Mouse (Mus musculus) heart, postnatal 10 days (tissue): ENCODE data around the gene B4galnt1. TPM values are rescaled to one million over a fixed set of nuclear protein-coding genes. Genes with fewer than 3 reads are reported as not detected.
"Not testable (repeated sequence)": the region's sequence is repeated elsewhere in the genome, so short reads cannot be mapped to it uniquely, and the experiment has no call there.

ENCODE experiments used
- DNase-seq, 2 experiments: peaks; one replicate each; pipeline ENCODE4 v3.0.0; 2021
- intact Hi-C: fragments of 180-260 bp; cut with DNase I; formaldehyde crosslinking; loops from one replicate; pipeline ENCODE4 v1.15.1; 2025
- total RNA-seq, 2 experiments: library from RNA; stranded (reverse); gene quantifications; 2 replicates each; pipeline ENCODE4 v1.2.3; 2021

Gene B4galnt1
- total RNA-seq = 1 to 10 TPM; 3.6 to 3.8 TPM

DNA sequence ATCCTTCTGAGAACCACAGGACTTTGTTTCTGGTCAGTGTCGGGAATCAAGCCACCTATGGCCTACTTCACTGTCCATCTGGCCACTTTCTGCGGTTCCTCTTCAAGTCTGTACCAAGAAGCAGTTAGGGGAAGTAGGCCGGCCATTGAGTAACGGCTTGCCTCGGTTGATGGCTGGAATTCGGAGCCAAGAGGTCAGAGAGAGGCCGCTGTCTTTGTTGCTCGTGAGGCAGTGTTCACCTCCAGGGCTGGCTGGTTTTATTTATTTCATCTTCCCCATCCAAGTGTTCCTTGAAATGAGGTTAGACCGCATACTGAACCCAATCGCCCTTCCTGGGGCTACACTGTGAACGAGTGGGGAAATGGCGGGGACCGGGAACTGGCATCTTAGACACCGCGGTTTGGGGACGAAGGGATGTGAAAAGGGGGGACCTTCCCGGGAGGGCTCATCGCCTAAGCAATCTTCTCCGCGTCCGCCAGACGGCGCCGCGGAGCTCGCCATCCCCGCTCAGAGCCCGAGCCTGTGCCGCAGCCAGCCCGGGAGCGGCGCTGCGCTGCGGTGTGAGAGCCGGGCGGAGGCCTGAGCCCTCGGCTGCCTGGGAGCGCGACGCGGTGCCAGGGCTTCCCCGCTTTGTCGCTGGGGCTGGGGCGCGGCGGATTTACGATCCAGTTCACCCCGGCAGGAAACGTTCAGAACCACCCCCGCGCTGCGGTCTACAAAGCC, at the start of gene B4galnt1:
Gene B4galnt1, plus strand, starts transcription at position 595 of the 723 bp plus-strand sequence.
- DNase-seq = peak; percentile 76 to 79
- intact Hi-C loops = loop anchor here (5.0 kb wide), 1 partner anchor 42 kb away; the partner anchor contains the start of gene Os9

DNA sequence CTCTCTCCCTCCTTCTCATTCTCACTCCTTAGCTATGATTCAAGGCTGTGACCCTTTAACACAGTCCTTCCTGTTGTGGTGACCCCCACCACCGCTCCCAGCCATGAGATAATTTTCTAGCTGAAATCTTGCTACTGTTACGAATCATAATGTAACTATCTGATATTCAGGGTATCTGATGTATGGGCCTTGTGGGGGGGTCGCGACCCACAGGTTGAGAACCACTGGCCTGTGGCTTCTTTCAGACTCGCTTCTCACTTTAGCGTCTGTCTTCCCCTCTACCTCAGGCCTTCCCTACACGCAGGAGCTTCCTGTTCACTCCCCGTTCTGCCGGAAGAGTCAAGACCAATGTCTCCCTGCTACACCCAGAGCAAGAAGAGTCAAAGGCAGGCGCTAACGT, 46.6 kb upstream of the B4galnt1 start:
- DNase-seq = no peak
- intact Hi-C loops = no loop called here

DNA sequence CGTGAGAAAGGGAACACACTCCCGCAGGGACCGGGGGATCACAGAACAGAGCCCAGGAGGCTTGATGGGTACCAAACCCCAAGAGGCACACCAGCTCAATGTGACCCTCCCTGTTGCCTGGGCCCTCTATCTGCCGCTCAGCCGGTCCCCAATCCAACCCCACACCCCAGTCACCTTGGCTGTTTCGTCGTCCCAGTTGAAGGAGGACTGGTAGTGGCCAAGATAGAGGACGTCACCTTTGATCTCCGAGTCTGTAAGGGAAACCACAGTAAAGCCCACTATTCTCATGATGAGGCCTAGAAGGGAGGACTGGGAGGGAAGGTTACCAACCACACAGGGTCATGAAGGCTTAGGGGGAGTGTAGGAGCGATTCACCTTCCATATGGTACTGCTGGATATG, 45.8 kb upstream of the B4galnt1 start:
- DNase-seq = no peak
- intact Hi-C loops = no loop called here

DNA sequence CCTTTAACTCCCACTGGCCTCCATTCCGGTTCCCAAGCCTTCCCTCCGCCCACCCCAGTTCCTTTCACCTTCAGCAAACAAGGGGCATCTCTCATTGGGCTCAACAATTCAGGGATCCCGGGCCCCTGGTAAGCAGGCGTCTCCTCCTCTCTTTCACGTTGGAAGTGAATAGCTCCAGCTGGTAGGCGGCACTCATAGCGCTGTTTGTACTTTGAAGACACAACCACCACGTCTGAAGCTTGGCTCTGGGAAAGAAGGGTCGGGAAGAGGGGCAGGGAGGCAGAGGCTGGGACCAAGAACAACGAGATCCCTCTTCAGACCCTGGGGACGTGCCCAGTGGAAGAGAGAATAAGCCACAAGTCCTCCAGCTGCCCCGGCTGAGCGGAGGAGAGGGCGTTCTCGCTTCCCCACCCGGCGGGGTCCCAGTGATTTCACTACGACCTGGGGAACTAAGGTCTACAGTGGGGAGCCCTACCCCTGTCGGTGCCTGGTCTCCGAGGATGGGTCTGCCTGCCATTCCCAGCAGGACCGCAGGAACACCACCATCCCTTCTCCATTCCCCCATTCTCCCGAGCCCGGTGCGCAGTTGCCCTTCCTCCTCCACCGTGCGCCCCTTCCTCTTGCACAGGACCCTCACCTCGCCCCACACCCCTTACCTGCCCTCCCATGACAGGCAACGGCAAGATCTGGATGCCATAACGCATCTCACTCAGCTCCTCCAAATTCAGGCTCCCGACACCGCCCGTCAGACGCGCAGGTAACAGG, 44.5 kb upstream of the B4galnt1 start:
- DNase-seq = peak in 1 of 2 experiments; percentile 20
- intact Hi-C loops = loop anchor here (5.0 kb wide), 2 partner anchors 47 to 107 kb away; partner anchors contain the start of gene B4galnt1

DNA sequence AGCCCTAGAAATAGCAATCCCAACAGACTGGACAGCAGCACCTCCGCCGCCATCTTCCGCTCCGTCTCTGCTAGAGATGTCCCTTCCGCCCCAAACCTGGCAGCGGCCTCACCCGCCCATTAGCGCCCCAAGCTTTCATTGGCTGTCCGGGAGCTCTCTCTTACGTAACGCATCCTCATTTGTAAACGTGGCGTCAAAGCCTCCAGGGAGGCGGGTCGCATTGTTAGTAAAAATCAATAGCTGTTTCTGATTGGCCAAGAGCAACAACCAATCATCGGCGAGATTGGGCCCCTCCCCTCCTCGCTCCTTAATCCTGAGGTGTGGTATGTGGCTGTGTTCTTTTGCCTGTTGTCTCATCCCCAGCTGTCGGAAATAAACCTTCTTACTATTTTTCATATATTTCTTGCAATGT, 44.0 kb upstream of the B4galnt1 start, which contains the start of gene Os9:
Gene Os9, minus strand, starts transcription at position 66 of the 412 bp plus-strand sequence.
- peak; percentile 97 to 98 for DNase-seq
- intact Hi-C loops = loop anchor here (5.0 kb wide), 2 partner anchors 46 to 106 kb away; partner anchors contain the start of gene B4galnt1

DNA sequence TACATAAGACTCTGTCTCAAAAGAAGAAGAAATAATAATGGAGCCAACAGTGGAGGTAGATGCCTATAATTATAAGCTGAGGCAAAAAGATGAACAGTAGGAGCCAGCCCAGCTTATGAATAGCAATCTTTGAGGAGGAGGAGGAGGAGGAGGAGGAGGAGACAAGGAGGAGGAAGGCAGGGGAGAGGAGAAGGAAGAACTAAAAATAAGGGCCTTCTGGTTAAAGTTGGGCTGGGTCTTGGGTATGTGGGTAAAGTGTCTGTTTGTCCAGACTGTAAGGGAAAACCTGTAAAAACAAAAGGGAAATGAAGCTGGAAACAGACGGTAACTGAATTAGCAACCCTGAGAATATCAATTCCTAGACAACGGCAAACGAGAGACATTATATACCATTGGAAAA, 43.0 kb upstream of the B4galnt1 start:
- no peak for DNase-seq
- intact Hi-C loops = loop anchor here (5.0 kb wide), 2 partner anchors 45 to 105 kb away; partner anchors contain the start of gene B4galnt1

DNA sequence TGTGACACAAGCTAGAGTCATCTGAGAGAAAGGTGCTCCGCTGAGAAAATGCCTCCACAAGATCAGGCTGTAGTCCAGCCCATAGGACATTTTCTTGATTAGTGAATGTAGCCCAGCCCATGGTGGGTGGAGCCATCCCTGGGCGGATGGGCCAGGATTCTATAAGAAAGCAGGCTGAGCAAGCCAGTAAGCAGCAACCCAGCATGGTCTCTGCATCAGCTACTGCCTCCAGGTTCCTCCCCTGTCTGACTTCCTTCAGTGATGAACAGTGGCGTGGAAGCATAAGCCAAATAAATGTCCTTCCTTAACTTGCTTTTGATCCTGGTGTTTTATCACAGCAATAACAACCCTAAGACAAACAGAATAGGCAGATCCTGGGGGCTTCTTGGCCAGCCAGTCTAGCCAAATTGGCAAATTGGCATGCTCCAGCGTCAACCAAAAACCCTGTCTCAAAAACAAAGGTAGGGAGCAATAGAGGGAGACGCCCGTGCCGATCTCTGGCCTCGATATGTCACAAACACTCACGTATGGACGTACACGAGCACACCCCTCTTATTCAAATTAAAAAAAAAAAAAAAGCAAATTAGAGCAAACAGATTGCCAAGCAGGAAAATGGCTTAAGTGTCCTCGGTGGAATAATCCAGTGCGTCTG, 42.1 kb upstream of the B4galnt1 start:
- DNase-seq = no peak
- intact Hi-C loops = loop anchor here (5.0 kb wide), 2 partner anchors 44 to 104 kb away; partner anchors contain the start of gene B4galnt1

DNA sequence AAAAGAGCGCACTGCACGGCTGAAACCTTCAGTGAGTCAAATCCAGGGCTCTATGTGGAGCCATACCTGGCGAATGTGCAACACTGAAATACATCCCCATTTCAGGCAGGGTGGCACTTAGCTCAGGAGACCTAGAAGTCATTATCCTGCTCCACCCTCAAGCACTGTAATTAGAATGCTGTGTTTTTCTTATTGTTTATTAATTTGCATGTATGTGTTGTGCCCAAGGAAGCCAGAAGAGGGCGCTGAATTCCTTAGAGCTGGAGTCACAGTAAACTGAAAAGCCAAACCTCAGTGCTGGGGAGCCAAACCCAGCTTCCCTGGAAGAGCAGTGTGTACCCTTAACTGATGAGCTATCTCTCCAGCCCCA, 41.6 kb upstream of the B4galnt1 start:
- peak; percentile 66 to 77 for DNase-seq
- intact Hi-C loops = loop anchor here (5.0 kb wide), 2 partner anchors 44 to 104 kb away; partner anchors contain the start of gene B4galnt1

DNA sequence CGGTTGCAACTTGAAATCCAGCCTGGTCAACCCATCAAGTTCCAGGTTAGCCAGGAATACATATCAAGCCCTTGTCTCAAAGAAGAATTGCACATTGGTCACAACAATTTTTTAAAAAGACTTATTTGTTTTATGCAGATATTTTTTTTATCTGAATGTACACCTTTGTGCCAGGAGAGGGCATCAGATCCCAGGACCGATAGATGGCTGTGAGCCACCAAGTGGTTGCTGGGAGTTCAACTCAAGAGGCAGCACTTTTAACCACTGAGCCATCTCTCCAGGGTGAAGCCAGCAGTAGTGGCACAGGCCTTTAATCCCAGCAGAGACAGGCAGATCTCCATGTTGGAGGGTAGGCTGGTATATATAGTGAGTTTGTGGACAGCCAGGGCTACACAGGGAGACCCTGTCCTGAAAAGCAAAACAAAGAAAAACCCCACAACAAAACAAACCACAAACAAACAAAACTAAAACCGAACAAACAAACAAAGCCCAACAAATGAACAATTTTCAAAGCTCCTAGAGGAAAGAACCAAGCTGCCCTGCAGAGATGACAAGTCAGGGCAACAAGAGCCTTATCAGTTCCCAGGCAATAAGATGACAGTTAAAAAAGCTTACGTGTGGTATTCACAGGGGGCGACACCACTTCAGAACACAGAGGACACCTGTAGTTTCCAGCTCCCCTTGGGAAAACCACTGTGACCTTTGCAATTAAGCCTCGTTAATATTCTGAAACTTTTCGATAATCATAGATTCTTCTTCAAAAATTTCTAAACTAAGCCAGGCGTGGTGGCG, 39.6 kb upstream of the B4galnt1 start:
- peak in 1 of 2 experiments; percentile 20 for DNase-seq

DNA sequence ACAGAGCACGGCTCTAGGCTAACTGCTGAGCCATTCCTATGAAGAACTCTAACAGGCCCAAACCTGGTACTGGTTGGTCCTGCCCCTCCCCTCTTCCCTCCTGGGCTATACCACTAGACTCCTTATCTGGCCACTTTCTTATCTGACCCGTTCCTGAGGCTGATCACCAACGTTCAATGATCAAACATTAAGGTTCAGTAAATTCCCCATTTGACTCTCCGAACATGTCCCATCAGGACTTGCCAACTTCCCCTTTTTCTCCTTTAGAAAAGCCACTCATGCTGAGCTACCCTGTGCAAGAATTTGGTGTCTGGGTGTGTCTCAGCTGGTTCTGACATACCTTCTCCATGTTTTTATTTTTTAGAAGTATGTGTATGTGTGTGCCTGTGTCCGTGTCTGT, 38.4 kb upstream of the B4galnt1 start:
- no peak for DNase-seq
- intact Hi-C loops = no loop called here

More for the DNA sequence above, 39.6 kb upstream of the B4galnt1 start:
- intact Hi-C loops = no loop called here

DNA sequence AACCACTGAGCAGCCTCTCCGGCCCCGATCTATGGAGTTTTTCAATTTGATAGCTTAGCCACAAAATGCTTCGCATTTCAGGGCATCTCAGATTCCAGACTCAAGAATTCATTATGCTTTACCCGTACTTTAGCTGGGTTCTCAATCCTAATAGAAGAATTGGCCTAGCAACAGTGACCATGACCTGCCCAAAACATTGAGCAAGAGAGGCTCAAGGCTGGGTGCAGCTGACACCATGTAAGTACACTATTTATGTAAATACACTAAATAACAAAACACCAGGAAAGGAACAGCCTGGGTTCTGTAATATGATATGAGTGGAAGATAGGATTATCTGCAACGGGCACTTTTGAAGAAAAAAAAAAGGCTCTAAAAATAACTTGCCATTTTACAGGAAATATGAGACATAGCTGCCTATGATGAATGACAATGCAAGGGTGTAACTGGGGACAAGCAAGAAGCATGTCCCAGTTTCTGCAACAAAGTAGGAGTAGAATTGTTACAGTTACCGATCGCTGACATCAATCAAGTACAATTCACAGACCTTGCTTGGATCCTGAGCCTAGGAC, 37.2 kb upstream of the B4galnt1 start:
- intact Hi-C loops = no loop called here
- no peak for DNase-seq

DNA sequence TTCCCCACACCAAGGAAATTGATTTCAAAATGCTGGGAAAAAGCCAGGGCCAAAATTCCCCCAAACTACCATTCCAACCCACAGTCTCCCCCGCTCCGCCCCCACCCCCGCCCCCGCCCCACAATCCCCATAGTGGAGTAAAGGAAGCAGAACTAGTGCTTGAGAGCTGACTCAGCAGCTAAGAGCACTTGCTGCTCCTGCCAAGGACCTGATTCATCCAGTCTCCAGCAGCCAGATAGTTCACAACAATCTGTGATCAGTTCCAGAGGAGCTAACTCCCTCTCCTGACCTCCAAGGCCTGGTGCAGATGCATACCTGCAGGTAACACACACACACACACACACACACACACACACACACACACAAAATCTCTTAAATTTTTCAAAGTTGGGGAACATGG, 35.6 kb upstream of the B4galnt1 start:
- intact Hi-C loops = no loop called here
- DNase-seq = no peak

DNA sequence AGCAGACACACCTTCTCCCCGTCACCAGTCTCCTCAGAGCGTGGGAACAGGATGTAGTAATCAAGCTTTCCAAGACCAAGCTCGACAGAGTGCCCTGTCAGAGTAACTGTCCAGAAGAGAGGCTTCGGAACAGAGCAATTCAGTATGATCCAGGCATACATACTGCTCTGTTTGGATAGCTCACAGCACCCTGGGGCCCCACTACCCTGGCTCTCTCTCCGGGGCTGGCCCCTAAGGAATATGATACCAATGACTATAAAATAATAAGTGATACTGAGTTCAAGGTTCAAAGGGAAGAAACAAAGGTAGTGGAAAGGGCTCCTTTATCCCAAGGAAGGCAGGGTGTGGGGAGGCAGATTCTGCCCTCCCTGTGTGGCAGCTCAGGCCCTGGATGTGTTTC, 32.6 kb upstream of the B4galnt1 start:
- DNase-seq = no peak
- intact Hi-C loops = no loop called here

DNA sequence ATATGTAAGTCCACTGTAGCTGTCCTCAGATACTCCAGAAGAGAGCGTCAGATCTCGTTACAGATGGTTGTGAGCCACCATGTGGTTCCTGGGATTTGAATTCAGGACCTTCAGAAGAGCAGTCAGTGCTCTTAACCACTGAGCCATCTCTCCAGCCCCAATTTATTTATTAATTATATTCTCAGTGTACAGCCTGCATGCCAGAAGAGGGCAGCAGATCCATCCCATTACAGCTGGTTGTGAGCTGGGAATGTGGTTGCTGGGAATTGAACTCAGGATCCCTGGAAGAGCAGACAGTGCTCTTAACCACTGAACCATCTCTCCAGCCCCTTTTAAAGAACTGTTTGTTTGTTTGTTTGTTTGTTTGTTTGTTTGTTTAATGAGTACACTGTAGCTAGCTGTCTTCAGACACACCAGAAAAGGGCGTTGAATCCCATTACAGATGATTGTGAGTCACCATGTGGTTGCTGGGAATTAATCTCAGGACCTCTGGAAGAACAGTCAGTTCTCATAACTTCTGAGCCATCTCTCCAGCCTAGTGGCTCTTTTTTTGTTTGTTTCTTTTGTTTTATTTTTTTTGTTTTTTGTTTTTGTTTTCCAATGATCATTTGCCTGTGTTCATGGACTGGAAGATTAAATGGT, 30.5 kb upstream of the B4galnt1 start:
- intact Hi-C loops = not testable (repeated sequence)
- peak in 1 of 2 experiments; percentile 18 for DNase-seq

DNA sequence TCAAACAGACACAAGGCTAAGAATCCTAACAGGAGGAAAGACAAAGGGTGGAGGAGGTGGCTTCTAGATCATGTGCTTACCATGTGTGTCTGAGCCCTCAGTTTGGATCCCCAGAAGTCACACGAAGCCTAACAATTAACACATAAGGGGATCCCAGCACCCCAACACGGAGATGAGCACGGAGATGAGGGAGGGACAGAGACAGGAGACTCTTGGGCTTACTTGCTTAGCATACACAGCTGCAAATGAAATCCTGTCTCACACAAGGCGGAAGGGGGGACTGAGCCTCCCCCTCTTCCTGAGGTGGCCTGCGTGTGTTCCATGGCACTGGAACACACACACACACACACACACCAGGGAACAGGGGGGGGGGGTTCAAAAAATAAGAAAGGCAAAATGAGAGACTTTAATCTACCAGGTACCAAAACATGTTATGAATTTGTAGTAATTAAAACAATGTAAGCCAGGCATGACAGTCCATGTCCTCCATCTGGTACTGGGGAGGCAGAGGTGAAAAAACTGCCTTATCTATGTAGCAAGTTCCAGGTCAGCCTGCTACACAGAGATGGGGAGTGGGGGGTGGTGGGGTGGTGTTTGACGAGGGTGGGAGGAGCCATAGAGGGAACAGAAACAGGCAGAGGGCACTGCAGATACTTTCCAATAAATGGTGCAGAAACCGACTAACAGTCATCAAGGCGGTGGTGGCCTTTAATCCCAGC, 29.7 kb upstream of the B4galnt1 start:
- intact Hi-C loops = no loop called here
- DNase-seq = peak in 1 of 2 experiments; percentile 17

DNA sequence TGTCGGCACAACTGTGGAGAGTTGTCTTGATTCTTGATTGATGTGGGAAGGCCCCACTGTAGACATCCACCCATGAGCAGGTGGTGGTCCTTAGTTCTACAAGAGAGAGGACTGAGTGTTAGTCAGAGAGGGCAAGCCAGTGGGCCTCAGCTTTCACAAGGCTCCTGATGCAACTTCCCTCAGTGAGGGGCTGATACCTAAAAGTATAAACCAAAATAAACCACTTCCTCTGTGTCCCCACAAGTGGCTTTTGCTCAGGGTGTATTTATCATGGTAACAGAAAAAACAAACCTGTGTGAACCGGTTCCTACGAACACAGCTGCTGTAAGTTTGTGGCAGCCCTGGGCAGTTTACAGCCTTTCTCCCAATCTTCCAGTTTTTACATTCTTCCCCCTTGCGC, 28.5 kb upstream of the B4galnt1 start:
- intact Hi-C loops = no loop called here

DNA sequence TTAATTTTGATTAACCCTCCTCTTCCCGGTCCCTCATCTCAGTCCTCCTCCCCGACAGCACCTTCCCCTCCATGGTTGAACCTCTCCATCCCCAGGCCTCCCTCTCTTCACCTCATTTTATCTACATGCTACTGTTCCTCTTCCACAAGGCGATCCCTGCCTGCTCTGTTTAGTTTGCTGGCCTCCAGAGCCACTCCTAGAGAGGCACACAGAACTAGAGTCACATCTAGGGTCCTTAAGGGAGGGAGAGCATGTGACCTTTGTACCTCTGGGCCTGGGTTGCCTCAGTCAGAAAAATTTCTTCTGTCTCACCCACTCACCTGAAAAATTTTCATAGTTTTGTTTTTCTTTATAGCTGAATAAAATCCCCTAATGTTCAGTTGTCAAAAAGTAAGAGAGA, 27.1 kb upstream of the B4galnt1 start:
- intact Hi-C loops = no loop called here
- no peak for DNase-seq

More for the DNA sequence above, 28.5 kb upstream of the B4galnt1 start:
- DNase-seq = no peak

DNA sequence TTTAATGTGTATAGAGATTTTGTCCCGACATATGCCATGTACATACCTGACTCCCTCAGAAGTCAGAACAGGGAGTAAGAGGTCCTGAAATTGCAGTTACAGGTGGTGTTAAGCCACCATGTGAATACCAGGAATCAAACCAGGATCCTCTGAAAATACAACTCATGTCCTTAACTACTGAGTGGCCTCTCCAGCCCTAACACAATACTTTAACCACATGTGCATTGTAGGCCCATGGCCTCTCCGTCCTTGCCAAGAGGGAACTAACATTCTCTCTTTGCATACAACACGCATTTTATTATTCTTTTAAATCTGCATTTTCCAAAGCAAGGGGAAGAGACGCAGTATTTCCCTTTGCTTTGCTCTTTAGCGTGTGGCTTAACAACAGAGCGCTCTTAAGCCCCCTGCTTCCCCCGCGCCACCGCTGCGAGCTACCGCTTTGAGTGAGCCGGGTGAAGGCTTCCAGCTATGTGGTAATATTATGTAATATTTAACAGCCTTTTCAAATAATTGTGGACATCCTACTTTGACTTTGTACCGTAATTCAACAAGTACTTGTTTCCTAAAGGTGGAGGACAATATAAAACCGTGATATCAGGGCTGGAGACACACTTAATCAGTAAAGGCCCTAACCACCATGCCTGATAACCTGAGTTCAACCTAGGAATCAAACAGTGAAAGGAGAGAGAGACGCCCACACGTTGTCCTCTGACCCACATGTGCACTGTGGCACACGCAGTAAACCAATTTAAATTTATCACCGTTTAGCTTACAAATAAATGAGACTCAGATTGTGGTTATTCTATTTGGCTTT, 26.5 kb upstream of the B4galnt1 start:
- DNase-seq = no peak
- intact Hi-C loops = no loop called here
